Mouse (Mus musculus): ENCODE data around the gene Nucb1. TPM values are rescaled to one million over a fixed set of nuclear protein-coding genes. Genes with fewer than 3 reads are reported as not detected.
"Not testable (repeated sequence)": the region's sequence is repeated elsewhere in the genome, so short reads cannot be mapped to it uniquely, and the experiment has no call there.

Nucb1 gene
- polyA plus RNA-seq, 1 experiment from 2014 or later: 506 TPM

DNA sequence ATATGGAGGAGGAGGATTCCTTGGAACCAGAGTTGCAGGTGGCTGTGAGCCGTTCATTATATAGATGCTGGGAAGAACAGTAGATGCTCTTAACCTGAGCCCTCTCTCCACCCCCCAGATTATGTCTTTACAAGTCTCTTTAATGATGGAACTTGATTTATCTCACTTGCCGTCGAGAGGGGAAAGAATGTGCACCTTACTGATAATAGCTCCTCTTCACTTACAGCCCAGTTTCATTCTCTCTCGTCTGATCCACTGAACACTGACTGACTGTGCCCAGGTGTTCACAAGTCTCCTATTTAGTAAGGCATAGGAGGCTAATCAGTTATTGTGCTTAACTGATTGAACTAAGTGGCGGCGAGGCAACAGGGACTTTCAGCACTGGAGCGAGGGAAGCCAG, 20.6 kb downstream of the Nucb1 start:
- no peaks in the 10 kb centered on the region for H3K27me3 ChIP-seq
- ChIA-PET POLR2A (no interaction called here), CTCF (no interaction called here)
- no peak for TF ChIP-seq CTCF (IDR thresholded peaks at IDR 0.05)
- ATAC-seq: no peak
- in situ Hi-C loops (cut with MboI; ENCODE audit: low pct_unique_long_range_greater_than_20kb): no loop called here
- no peak for DNase-seq (ENCODE audit: low read depth, low spot score)

DNA sequence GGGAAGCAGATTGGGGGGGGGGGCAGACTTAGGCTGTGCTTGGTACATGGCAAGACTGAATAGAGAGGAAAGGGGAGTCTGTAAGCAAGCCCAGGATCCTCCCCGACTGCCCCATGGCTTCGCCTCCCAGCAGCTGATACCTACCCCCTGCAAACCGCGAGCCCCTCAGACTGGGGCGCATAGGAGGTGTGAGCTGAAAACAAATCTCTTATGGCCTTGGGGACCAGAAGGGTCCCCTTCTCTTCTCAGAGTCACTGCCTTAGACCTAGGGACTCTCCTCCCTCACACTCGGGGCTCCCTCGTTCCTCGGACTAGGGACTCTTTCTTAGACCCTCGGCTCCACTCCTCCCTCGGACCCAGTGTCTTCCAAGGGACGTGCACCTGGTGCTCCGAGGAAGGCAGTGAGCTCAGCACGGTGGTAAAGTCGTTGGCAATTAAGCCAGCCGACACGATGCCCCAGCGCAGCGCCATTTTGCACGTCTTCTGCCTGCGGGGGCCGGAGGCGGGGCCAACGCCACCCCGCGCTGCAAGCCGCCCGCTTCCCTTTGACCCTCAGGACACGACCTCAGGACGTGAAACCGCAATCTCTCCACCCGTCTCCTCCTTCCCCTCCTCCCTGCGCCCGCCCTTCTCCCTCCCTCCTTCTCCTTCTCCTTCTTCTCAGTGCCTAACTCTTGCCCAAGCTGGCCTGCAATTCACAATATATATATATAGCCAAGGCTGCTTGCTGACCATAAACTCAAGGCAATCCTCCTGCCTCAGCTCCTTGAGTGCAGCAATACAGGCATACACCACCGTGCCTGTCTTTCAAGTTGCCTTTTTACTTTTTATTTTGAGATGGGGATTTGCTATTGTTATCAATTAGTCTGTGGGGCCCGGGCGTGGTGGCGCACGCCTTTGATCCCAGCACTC, 21.7 kb downstream of the Nucb1 start, which contains the start of gene Dhdh:
Dhdh (minus strand) TSS at position 513 of the 912 bp plus-strand sequence.
- no peak for ATAC-seq
- ChIA-PET CTCF (interaction anchor here (1.1 kb wide), 1 partner anchor 12 kb away, joined by 3 read pairs; no protein-coding TSS in a partner anchor), POLR2A (interaction anchor here (0.6 to 0.9 kb wide), 3 partner anchors 9 to 16 kb away, joined by 3 read pairs; no protein-coding TSS in a partner anchor)
- no peak for DNase-seq (ENCODE audit: low read depth, low spot score)
- no peaks in the 10 kb centered on the region for H3K27me3 ChIP-seq
- in situ Hi-C loops (cut with MboI; ENCODE audit: low pct_unique_long_range_greater_than_20kb): no loop called here
- TF ChIP-seq CTCF (IDR thresholded peaks at IDR 0.05): no peak

DNA sequence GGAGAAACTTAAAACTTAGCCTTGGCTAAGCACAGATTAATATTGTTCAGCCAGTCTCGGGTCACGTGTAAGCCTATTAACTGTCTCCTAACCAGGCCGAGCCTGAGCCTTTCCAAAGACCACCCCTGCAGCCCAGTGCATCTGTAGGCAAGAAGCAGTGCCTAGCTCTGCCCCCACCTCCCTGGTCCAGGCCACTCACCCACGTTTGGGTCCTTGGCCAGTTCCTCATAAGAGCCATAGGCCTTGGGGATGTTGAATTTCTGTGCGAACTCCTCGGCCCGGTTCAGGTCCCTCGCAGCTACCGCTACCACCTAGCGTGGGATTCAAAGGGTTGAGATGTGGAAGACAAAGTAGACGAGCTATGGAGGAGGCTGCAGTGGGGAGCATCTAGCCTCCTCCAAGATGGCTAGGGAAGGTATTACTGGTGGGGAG, 22.3 kb downstream of the Nucb1 start:
- DNase-seq (ENCODE audit: low read depth, low spot score) (no peak), ATAC-seq (no peak)
- ChIA-PET POLR2A (interaction anchor here (0.6 to 0.9 kb wide), 2 partner anchors 10 kb away, joined by 3 read pairs; no protein-coding TSS in a partner anchor), CTCF (interaction anchor here (1.1 kb wide), 1 partner anchor 11 kb away, joined by 3 read pairs; no protein-coding TSS in a partner anchor)
- TF ChIP-seq CTCF (IDR thresholded peaks at IDR 0.05): no peak
- H3K27me3 ChIP-seq: no peaks in the 10 kb centered on the region
- in situ Hi-C loops (cut with MboI; ENCODE audit: low pct_unique_long_range_greater_than_20kb): no loop called here

DNA sequence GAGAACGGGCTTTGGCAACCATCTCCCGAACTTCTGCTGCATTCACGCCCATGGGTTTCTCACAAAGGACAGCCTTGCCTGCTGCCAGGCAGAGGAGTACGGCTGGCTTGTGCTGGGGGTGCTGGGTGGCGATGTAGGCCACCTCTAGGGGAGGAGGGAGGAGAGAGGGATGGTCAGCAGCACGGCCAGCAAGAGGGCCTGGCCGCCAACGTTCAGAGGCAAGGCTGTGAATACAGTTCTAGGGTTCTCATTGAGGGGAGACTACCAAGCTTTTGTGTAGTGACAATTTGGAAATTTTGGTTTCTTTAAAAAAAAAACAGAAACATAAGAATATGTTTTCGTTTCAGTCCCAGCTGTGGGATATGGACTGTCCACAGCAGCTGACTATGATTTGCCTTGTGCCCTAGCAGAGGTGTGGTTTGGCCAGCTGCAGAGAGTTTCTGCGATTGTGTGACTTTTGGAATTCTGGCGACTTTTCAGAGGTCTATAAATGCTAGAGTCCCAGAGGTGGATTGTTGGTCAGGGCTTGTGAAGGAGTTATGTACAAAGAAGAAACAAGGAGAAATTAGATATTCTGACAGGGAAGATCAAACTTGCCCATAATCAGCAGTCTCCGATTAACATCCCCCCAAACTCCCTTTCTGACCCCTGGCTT, 23.3 kb downstream of the Nucb1 start, which contains the start of gene Gm45808:
Gm45808 (minus strand) TSS at position 51 of the 655 bp plus-strand sequence.
- no peaks in the 10 kb centered on the region for H3K27me3 ChIP-seq
- no peak for DNase-seq (ENCODE audit: low read depth, low spot score)
- in situ Hi-C loops (cut with MboI; ENCODE audit: low pct_unique_long_range_greater_than_20kb): no loop called here
- no peak for ATAC-seq
- TF ChIP-seq CTCF (IDR thresholded peaks at IDR 0.05): no peak
- POLR2A ChIA-PET: no interaction called here
- CTCF ChIA-PET: interaction anchor here (1.4 kb wide), 1 partner anchor 10 kb away, joined by 5 read pairs; no protein-coding TSS in a partner anchor

DNA sequence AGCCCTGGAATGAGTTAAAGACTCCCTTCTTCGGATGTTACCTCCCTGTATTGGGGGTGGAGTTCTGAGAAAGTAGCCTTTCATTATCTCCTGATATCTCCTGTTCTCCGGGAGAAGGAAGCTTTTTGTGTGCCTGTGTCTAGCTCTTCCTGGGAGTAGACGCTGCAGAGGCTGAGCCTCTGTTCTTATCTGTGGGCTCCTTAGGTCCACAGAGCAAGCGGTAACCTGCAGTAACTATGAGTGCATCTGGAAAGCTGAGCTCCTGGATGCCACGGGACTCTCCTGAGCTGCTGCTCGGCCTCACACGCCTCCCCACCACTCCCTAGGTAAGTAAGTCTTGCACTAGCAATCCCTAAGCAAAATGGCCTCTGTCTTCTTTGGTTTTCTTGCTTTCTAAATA, 24.0 kb downstream of the Nucb1 start:
- ChIA-PET POLR2A (no interaction called here), CTCF (interaction anchor here (1.4 kb wide), 1 partner anchor 10 kb away, joined by 5 read pairs; no protein-coding TSS in a partner anchor)
- in situ Hi-C loops (cut with MboI; ENCODE audit: low pct_unique_long_range_greater_than_20kb): no loop called here
- ATAC-seq (no peak), DNase-seq (ENCODE audit: low read depth, low spot score) (no peak)
- H3K27me3 ChIP-seq: no peaks in the 10 kb centered on the region
- no peak for TF ChIP-seq CTCF (IDR thresholded peaks at IDR 0.05)

DNA sequence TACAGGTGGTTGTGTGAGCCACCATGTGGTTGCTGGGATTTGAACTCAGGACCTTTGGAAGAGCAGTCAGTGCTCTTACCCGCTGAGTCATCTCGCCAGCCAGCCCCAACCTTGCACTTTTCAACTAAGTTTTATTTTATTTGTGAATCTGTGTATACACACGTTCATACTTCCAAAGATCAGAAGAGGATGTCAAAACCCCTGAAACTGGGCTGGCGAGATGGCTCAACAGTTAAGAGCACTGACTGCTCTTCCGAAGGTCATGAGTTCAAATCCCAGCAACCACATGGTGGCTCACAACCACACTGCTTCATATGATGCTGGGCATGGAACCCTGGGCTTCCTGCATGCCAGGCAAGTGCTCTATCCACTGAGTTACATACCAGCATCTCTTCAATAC, 25.2 kb downstream of the Nucb1 start:
- H3K27me3 ChIP-seq; in situ Hi-C loops (cut with MboI; ENCODE audit: low pct_unique_long_range_greater_than_20kb); DNase-seq (ENCODE audit: low read depth, low spot score); POLR2A ChIA-PET; ATAC-seq: not testable (repeated sequence)
- CTCF ChIA-PET: interaction anchor here (1.4 kb wide), 1 partner anchor 8 kb away, joined by 5 read pairs; no protein-coding TSS in a partner anchor

DNA sequence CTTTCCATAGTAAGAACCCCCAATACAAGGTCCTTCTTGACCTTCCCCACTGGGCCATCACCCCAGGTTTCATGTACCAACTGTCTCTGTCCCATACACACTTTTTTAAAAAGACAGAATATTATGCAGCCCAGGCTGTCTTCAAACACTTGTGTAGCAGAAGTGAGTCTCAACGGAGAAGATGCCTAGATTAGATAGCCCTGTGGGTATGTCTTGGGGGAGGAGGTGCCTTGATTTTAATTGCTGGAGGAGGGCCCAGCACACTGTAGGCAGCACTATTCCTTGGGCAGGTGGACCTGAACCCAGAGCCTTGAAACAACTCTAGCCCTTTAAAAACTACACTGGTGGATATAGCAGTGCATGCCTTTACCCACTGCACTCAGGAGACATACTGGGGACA, 28.0 kb downstream of the Nucb1 start:
- in situ Hi-C loops (cut with MboI; ENCODE audit: low pct_unique_long_range_greater_than_20kb): no loop called here
- no peaks in the 10 kb centered on the region for H3K27me3 ChIP-seq
- no peak for TF ChIP-seq CTCF (IDR thresholded peaks at IDR 0.05)
- ChIA-PET CTCF (no interaction called here), POLR2A (no interaction called here)
- DNase-seq (ENCODE audit: low read depth, low spot score) (no peak), ATAC-seq (no peak)

DNA sequence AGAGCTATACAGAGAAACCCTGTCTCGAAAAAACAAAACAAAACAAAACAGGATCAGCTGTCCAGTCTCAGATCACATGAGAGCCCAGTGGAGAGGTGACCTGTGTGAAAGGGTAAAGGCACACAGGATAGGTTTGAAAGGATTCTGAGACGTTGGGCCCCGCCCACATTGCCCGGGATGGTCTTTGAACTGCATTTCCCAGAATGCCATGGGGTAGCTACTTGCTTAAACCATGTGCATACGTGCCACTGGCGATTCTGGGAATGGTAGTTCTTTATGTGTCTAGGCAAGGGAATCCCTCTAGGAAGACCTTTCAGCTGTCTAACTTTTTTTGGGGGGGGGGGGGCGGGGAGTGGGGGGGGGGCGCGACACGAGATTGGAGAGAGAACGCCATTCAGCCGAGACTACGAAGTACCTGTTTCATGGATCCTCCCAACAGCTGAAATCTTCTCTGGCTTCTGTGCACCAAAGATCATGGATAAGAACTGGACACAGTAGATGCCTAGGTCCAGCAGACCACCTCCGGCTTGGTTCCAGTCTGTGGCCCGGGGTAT, 28.8 kb downstream of the Nucb1 start, which contains the start of gene Tulp2:
Tulp2 (plus strand) TSS at position 504 of the 554 bp plus-strand sequence.
- DNase-seq (ENCODE audit: low read depth, low spot score) (no peak), ATAC-seq (no peak)
- in situ Hi-C loops (cut with MboI; ENCODE audit: low pct_unique_long_range_greater_than_20kb): no loop called here
- POLR2A ChIA-PET: interaction anchor here (0.6 kb wide), 1 partner anchor 60 kb away, joined by 4 read pairs; no protein-coding TSS in a partner anchor
- CTCF ChIA-PET: interaction anchor here (0.9 to 1.6 kb wide), 4 partner anchors 10 to 107 kb away, joined by 3 read pairs; no protein-coding TSS in a partner anchor
- TF ChIP-seq CTCF (IDR thresholded peaks at IDR 0.05): no peak
- no peaks in the 10 kb centered on the region for H3K27me3 ChIP-seq

DNA sequence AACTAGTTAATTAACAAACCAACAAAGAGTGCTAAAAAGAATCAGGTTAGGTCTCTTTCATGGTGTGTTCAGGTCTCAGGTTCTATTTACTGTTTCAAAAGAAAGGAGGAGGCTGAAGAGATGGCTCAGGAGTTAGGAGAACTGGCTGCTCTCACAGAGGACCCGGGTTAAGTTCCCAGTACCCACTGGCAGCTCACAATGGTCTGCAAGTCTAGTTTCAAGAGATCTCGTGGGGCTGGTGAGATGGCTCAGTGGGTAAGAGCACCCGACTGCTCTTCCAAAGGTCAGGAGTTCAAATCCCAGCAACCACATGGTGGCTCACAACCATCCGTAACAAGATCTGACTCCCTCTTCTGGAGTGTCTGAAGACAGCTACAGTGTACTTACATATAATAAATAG, 29.9 kb downstream of the Nucb1 start:
- ATAC-seq; DNase-seq (ENCODE audit: low read depth, low spot score); H3K27me3 ChIP-seq; POLR2A ChIA-PET; in situ Hi-C loops (cut with MboI; ENCODE audit: low pct_unique_long_range_greater_than_20kb): not testable (repeated sequence)
- CTCF ChIA-PET: interaction anchor here (1.1 to 1.6 kb wide), 4 partner anchors 10 to 81 kb away, joined by 3 to 4 read pairs (median 3); no protein-coding TSS in a partner anchor

DNA sequence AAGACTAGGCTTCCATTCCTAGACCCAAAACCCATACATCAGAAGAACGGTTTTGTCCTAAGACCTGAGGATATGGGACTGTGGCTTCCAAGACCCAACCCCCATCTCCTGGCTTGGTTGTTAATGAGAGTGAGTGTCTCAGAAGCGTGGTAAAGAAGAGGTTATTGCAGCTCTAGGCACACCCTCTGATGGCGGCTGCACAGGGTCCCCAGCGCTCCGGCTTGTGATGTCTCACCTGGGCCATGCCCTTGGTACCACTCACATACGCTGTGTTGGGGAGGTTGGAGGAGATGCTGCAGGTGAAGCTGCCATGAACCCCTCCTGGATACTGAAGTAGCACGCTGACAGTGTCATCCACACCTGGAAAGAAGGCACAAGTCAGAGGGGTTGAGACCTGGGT, 31.4 kb downstream of the Nucb1 start:
- TF ChIP-seq CTCF (IDR thresholded peaks at IDR 0.05): no peak
- in situ Hi-C loops (cut with MboI; ENCODE audit: low pct_unique_long_range_greater_than_20kb): loop anchor here (5.0 kb wide), 2 partner anchors 84 to 204 kb away; partner anchors contain the start of gene Ntn5
- ChIA-PET CTCF (interaction anchor here (9.4 kb wide), 1 partner anchor 80 kb away, joined by 116 read pairs; no protein-coding TSS in a partner anchor), POLR2A (no interaction called here)
- DNase-seq (ENCODE audit: low read depth, low spot score): no peak
- no peak for ATAC-seq
- H3K27me3 ChIP-seq: no peaks in the 10 kb centered on the region
